Mouse (Mus musculus) limb, embryonic 11.5 days (tissue): ENCODE data around the gene Prodh2. TPM values are rescaled to one million over a fixed set of nuclear protein-coding genes. Genes with fewer than 3 reads are reported as not detected.

Source experiments
- ATAC-seq: fragments of 200-750 bp; cut with Nextera tagmentation; 2 replicates; pipeline ENCODE4 v1.8.0; 2017; ENCODE audit warnings: low read depth; ENCODE audit not compliant: insufficient number of reproducible peaks, low FRiP score, low TSS enrichment
- DNase-seq: peaks from one replicate; pipeline ENCODE4 v3.0.0-alpha.2; 2015; ENCODE audit warnings: low spot score
- H3K27ac ChIP-seq: fragments of 300-500 bp; sonication (generic); replicated peaks from 2 replicates; pipeline ENCODE4 v1.5.1; 2014; ENCODE audit warnings: low read depth, mild to moderate bottlenecking, low read length
- H3K27me3 ChIP-seq: fragments of 300-500 bp; sonication (generic); 2 replicates; pipeline ENCODE4 v1.6.1; 2014; ENCODE audit warnings: mild to moderate bottlenecking, low read length, mixed read lengths; ENCODE audit not compliant: control insufficient read depth, insufficient read depth
- H3K36me3 ChIP-seq: fragments of 300-500 bp; sonication (generic); 2 replicates; pipeline ENCODE4 v1.6.1; 2014; ENCODE audit warnings: mild to moderate bottlenecking, low read length, moderate library complexity, mixed read lengths; ENCODE audit not compliant: control insufficient read depth, insufficient read depth
- H3K4me1 ChIP-seq: fragments of 300-500 bp; sonication (generic); 2 replicates; pipeline ENCODE4 v1.6.1; 2014; ENCODE audit warnings: low read length, mixed read lengths; ENCODE audit not compliant: control insufficient read depth, insufficient read depth
- H3K4me2 ChIP-seq: fragments of 300-500 bp; sonication (generic); 2 replicates; pipeline ENCODE4 v1.6.1; 2014; ENCODE audit warnings: low read depth, mild to moderate bottlenecking, moderate library complexity; ENCODE audit not compliant: severe bottlenecking
- H3K4me3 ChIP-seq: fragments of 300-500 bp; sonication (generic); 2 replicates; pipeline ENCODE4 v1.5.1; 2014; ENCODE audit warnings: low read depth, low read length
- H3K9ac ChIP-seq: fragments of 300-500 bp; sonication (generic); 2 replicates; pipeline ENCODE4 v1.6.1; 2014; ENCODE audit warnings: mild to moderate bottlenecking, low read length
- H3K9me3 ChIP-seq: fragments of 300-500 bp; sonication (generic); 2 replicates; pipeline ENCODE4 v1.6.1; 2016; ENCODE audit warnings: low read length; ENCODE audit not compliant: control insufficient read depth
- WGBS: fragments of 180-500 bp; shearing (Covaris S2); extraction: QIAGEN DNeasy Blood & Tissue Kit; methylation state at CpG from one replicate; pipeline ENCODE4 v1.1.7; 2014; 5-methylcytosine and 5-hydroxymethylcytosine counted together
- polyA plus RNA-seq: library from polyadenylated mRNA; unstranded; fragments of >200 nt; fragmentation: Nextera tagmentation; extraction: Ambion mirVana; gene quantifications from 2 replicates; pipeline ENCODE4 v1.2.1, GENCODE M21; 2014

The Prodh2 gene
- 0.33 TPM in 1 of 2 replicates, not detected in the other for polyA plus RNA-seq

GRCm38 (mm10) chr7:30493401-30493931 is at the start of gene Prodh2:
TSS of gene Prodh2 (plus strand) at chr7:30493622.
- Histone ChIP-seq H3K9ac (no peak within 1 kb of the TSS), H3K27ac (no peak within 1 kb of the TSS), H3K9me3 (no peaks in the 10 kb centered on the region), H3K27me3 (no peaks in the 10 kb centered on the region), H3K36me3 (no peaks in the 10 kb centered on the region), H3K4me3 (no peak within 1 kb of the TSS), H3K4me2 (no peak within 1 kb of the TSS), H3K4me1 (no peaks in the 10 kb centered on the region)
- ATAC-seq (no peak), DNase-seq (no peak)
- WGBS: 64% methylated on average over 11 of the region's 11 CpGs

DNA sequence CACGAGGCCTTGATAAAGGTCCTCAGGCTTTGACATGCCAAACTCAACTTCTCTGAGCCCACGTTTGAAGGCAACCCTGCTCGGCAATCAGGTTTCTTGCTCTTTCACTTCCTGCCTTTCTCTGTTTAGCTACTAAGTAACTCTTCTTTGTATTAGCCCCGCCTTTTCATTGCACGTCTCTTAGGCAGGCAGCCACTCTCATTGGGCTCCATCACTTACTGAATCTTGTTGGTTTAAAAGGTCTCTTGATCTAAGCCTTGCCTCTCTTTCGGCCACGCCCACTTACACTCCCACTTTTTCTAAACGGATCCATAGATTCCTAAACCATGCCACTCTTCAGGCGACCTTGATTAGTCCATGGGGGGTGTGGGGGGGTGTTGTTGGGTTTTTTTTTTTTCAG is 49.7 kb upstream of the Prodh2 start:
- no peak for ATAC-seq
- no peak overlapping the region for H3K27ac ChIP-seq
- H3K9ac ChIP-seq: no peak overlapping the region
- peaks cover 8% of the 10 kb centered on the region; the same call in 1 of the 2 replicates for H3K4me1 ChIP-seq
- peaks cover 24% of the 10 kb centered on the region for H3K27me3 ChIP-seq
- 18% methylated on average over 9 of the region's 9 CpGs for WGBS
- DNase-seq: no peak
- H3K4me2 ChIP-seq: peak overlapping the region; percentile 77; the same call in 1 of the 2 replicates
- no peak overlapping the region for H3K4me3 ChIP-seq
- no peaks in the 10 kb centered on the region for H3K36me3 ChIP-seq
- no peaks in the 10 kb centered on the region for H3K9me3 ChIP-seq

- WGBS: 1% methylated on average over 37 of the region's 38 CpGs
- H3K36me3 ChIP-seq: no peaks in the 10 kb centered on the region
- DNase-seq (peak; percentile 67), ATAC-seq (0 out of 2 replicates have a peak, but pooled peaks have one; percentile 31)
- no peaks in the 10 kb centered on the region for H3K9me3 ChIP-seq
- peak overlapping the region; percentile 58 for H3K4me3 ChIP-seq
- peaks cover 8% of the 10 kb centered on the region; the same call in 1 of the 2 replicates for H3K4me1 ChIP-seq
- peaks cover 24% of the 10 kb centered on the region for H3K27me3 ChIP-seq
- H3K27ac ChIP-seq: no peak overlapping the region
- peak overlapping the region; percentile 77 for H3K4me2 ChIP-seq
- H3K9ac ChIP-seq: peak overlapping the region; percentile 63; the same call in 1 of the 2 replicates
These were observed 49.1 kb upstream of the Prodh2 start for GRCm38 (mm10) chr7:30444154-30444970.

- under 1% methylated on average over 65 of the region's 72 CpGs for WGBS
- DNase-seq: peak; percentile 75
These were observed 48.3 kb upstream of the Prodh2 start, which contains the start of gene Aplp1 for GRCm38 (mm10) chr7:30444971-30445751. TSS of gene Aplp1 (minus strand) at chr7:30445535.

DNA sequence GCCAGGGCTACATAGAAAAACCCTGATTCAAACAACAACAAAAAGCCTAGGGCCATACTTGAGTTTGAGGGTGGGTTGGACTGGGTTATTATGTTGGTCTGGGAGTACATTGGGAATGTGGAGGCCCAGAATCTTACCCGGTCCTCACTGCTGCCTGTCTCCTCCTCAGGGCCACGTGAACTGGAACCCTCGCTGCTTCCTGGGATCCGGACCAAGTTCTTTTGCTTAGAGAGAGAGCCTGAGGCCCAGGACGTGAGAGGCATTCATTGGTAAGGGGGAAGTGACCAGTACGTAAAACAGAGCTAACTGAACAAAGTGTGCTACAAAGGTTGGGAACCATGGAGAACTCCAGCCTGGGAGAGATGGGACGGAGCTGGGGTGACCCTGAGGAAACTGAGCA is 43.2 kb upstream of the Prodh2 start:
- DNase-seq (no peak), ATAC-seq (no peak)
- H3K4me3 ChIP-seq: no peak overlapping the region
- no peak overlapping the region for H3K9ac ChIP-seq
- H3K27me3 ChIP-seq: peaks cover 38% of the 10 kb centered on the region
- 80% methylated on average over 7 of the region's 7 CpGs for WGBS
- H3K27ac ChIP-seq: no peak overlapping the region
- H3K9me3 ChIP-seq: no peaks in the 10 kb centered on the region
- no peaks in the 10 kb centered on the region for H3K4me1 ChIP-seq
- no peaks in the 10 kb centered on the region for H3K36me3 ChIP-seq
- no peak overlapping the region for H3K4me2 ChIP-seq

More at GRCm38 (mm10) chr7:30444971-30445751, 48.3 kb upstream of the Prodh2 start, which contains the start of gene Aplp1:
- Histone ChIP-seq H3K36me3 (no peaks in the 10 kb centered on the region), H3K27ac (no peak within 1 kb of the TSS), H3K4me3 (peak within 1 kb of the TSS; percentile 58), H3K9me3 (no peaks in the 10 kb centered on the region), H3K9ac (peak within 1 kb of the TSS; percentile 63), H3K27me3 (peaks cover 18% of the 10 kb centered on the region), H3K4me1 (peaks cover 8% of the 10 kb centered on the region; the same call in 1 of the 2 replicates), H3K4me2 (peak within 1 kb of the TSS; percentile 77)
- ATAC-seq: peak; percentile 41; the same call in 1 of the 2 replicates

DNA sequence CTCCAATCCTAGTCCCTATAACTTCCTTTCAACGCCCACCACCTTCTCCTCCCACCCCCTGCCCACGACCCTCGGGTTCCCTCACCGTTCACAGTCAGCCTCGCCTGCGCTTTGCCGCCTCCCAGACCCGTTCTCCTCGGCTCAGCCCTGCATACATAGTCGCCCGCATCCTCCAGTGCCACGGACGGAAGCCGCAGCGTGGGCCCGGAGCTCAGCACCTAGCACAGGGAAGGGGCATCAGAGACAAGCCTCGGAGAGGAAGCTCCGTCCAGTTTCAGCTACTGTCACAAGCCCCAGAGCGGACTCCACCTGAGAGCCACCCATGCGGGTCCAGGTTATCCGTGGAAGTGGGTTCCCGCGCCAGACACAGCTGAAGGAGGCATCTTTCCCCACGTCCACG is 40.1 kb upstream of the Prodh2 start:
- Histone ChIP-seq H3K27me3 (peaks cover 65% of the 10 kb centered on the region), H3K4me1 (0 out of 2 replicates have a peak, but pooled peaks cover 3% of the 10 kb centered on the region), H3K4me3 (no peak overlapping the region), H3K36me3 (no peaks in the 10 kb centered on the region), H3K27ac (no peak overlapping the region), H3K9me3 (no peaks in the 10 kb centered on the region), H3K4me2 (no peak overlapping the region), H3K9ac (no peak overlapping the region)
- 19% methylated on average over 25 of the region's 25 CpGs for WGBS
- ATAC-seq (no peak), DNase-seq (no peak)

GRCm38 (mm10) chr7:30453766-30454165 is 39.7 kb upstream of the Prodh2 start:
- Histone ChIP-seq H3K4me2 (no peak overlapping the region), H3K4me1 (0 out of 2 replicates have a peak, but pooled peaks cover 3% of the 10 kb centered on the region), H3K9ac (no peak overlapping the region), H3K27me3 (peaks cover 70% of the 10 kb centered on the region), H3K36me3 (no peaks in the 10 kb centered on the region), H3K27ac (no peak overlapping the region), H3K4me3 (no peak overlapping the region), H3K9me3 (no peaks in the 10 kb centered on the region)
- no peak for DNase-seq
- WGBS: 1% methylated on average over 25 of the region's 25 CpGs
- ATAC-seq: no peak

GRCm38 (mm10) chr7:30454259-30454658 is 39.2 kb upstream of the Prodh2 start:
- H3K4me3 ChIP-seq: no peak overlapping the region

More at GRCm38 (mm10) chr7:30454259-30454658, 39.2 kb upstream of the Prodh2 start:
- H3K4me1 ChIP-seq: 0 out of 2 replicates have a peak, but pooled peaks cover 3% of the 10 kb centered on the region
- no peaks in the 10 kb centered on the region for H3K9me3 ChIP-seq
- WGBS: 11% methylated on average over 6 of the region's 6 CpGs
- DNase-seq (no peak), ATAC-seq (no peak)
- no peak overlapping the region for H3K27ac ChIP-seq
- H3K27me3 ChIP-seq: peaks cover 75% of the 10 kb centered on the region
- no peak overlapping the region for H3K9ac ChIP-seq
- no peak overlapping the region for H3K4me2 ChIP-seq
- H3K36me3 ChIP-seq: no peaks in the 10 kb centered on the region
